Mouse (Mus musculus): ENCODE measurements around the gene Nrxn3. TPM values are rescaled to one million over a fixed set of nuclear protein-coding genes. Genes with fewer than 3 reads are reported as not detected.

The Nrxn3 gene
- total RNA-seq, 2 experiments from 2014 or later = 153 to 159 TPM

- intact Hi-C loops (cut with DNase I) = no loop called here
These were observed 79.0 kb downstream of the Nrxn3 start for GRCm38 (mm10) chr12:88801656-88802007.

GRCm38 (mm10) chr12:88808947-88809346 lies 86.3 kb downstream of the Nrxn3 start:
- no peak for DNase-seq
- intact Hi-C loops (cut with DNase I) = no loop called here

More at GRCm38 (mm10) chr12:88801656-88802007, 79.0 kb downstream of the Nrxn3 start:
- no peak for DNase-seq

DNA sequence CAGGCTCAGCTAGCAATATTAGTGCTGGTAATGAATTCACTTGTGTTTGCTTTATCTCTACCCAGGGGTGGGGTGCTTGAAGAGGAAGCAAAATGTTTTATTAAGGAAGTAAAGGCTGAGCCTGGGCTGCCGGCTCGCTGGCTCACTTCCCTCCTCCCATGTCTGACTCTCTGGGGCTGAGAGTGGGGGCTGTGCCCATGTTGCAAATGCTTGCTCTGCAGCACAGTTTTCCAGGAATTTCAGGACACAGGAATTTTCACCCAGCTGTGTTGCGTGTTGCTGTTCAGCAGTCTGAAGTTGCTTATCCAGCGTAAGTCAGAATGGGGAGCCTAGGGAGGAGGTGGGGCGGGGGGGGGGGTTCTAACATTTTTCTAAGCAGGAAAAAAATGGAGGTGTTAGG lies 89.5 kb downstream of the Nrxn3 start:
- intact Hi-C loops (cut with DNase I) = no loop called here
- no peak for DNase-seq

DNA sequence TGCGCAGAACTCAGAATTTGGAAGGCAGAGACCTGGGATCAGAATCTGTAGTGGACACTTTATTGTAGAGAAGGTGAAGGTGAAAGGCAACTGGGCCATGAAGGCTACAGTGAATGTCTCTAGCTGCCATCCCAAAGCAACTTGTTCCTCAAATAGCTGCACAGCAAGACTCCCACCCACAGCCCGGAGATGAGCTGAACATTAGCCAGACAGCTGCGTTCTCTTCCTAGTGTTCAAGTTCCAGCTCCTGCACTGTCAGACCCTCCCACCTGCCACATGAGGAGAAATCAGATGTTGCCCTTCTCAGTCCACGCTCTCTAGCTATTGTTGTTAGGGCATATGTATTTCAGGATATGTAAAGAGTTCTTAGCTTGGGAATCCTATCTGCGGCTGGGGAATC lies 94.2 kb downstream of the Nrxn3 start:
- intact Hi-C loops (cut with DNase I) = no loop called here
- DNase-seq = no peak

DNA sequence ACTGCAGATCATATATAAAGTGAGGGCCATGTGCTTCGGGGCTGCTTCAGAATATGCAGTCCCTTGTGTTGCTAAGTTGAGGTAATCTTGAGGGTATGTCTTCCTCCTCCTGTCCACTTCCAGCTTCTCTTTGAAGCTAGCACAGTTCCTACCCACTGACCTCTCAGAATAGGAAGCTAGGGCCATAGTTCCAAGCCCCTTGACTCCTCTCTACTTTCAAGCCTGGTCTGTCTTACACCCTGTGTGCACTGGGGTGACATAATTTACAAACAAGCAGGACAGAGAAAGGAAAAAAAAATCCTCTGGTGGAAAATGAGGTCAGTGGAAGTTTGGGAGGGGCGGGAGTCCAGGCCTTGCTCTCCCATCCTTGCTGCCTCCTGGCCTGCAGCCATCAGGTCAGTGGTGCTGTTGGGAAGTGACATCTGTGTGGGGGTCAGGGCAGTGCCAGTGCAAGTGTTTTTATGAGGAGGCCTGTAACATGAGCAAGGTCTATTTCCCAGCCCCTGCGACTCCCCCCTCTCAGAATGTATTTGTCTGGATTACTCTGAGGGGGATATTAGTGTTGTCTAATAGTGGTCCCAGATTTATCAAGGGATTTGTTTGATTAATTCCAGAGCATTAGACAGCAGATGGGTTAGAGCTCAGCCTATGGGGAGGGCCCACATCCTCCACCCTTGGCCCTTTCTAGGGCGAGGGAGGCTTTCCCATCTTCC lies 96.1 kb downstream of the Nrxn3 start:
- intact Hi-C loops (cut with DNase I) = no loop called here
- DNase-seq = peak; percentile 61

- intact Hi-C loops (cut with DNase I) = no loop called here
- no peak for DNase-seq
These were observed 96.6 kb downstream of the Nrxn3 start for GRCm38 (mm10) chr12:88819335-88819709.

DNA sequence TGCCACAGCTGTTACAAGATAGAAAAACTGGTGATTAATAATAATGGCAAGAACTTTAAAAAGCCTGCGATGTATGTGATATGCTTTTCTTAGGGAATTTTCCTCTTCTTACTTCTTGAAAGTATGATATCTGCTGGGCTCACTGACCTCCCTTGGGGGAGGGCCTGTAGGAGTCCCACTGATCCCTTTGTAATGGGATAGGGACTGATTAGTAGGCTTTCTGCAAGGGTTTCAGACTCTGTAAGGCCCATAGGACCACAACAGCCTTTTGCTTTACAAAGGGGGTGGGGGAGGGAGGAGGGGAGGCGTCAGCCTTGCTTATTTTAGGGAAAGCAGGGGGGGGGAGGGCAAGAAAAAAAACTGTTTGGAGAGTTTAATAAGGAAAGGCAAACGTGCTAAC lies 97.5 kb downstream of the Nrxn3 start:
- intact Hi-C loops (cut with DNase I) = no loop called here
- no peak for DNase-seq

DNA sequence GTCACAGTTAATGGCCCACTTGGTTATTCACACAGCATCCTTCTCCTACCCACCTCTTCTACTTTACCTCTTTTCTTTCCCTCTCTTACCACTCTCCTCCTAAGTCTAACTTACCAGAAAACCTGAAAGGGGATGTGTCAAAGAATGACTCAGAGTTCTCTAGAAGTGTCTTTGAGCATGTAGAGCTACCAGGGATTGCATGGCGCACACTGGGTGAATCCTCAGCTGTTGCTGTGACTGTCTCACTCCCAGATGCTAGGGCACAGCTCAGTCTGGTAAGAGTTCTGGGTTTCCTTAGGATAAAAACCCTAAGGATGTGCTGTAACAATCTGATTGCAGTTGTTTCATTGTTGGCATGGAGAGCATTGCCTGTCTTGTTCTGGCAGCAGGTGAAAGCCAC lies 108.2 kb downstream of the Nrxn3 start:
- DNase-seq = no peak
- intact Hi-C loops (cut with DNase I) = no loop called here

DNA sequence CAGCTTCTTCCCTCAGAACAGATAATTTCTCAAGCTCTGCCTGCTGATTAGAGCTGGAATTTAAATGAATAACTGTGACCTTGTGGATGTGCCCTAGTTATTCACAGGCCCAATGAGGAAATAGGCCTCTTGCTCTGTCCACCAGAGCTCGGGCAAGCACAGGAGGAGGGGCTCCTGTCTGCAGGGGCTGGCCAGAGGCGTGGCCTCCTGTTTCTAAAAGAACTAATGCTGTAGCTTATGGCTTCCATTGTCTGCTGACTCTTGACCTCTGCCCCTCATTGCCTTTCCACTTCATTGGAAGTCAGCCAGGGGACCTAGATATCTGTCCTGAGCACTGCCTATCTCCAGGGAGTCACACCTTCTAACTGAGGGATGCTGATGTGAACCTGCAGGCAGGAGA lies 113.1 kb downstream of the Nrxn3 start:
- DNase-seq = no peak

DNA sequence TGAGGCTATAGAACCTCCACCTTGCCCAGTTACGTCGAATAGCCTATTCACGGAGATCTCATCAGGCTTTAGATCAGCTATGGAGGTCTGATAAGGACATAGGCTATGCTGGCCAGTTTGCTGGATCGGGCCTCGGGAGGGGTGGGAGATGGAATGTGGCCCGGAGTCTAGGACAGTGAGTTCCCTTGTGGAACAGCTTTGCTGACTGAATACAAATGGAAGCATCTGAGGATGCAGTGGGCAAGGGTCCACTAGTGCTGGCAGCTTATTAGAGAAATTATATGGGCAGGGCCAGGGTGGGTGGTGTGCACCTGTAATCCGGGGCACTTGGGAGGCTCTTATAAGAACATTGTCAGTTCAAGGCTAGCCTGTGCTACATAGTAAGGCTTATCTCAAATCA lies 117.0 kb downstream of the Nrxn3 start:
- no peak for DNase-seq
- intact Hi-C loops (cut with DNase I) = no loop called here

More for the DNA sequence above, 113.1 kb downstream of the Nrxn3 start:
- intact Hi-C loops (cut with DNase I) = no loop called here

DNA sequence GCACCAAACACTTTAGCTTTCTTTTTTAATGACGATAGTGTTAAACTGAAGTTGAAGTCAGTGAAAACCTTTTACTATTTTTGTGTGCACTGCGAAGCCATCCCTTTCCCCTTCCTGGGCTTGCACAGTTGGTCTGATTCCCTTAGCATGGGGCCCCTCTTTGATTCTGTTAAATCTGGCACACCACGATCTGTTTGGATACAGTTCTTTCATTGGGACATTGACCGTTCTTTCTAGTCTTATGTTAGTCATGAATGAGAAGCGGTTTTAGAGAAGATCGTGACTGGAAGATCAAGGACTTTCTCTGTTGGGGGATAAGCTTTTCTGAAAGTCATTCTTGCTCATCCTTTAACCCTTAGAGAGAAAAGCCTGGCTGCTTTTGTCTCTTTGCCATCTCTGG lies 118.7 kb downstream of the Nrxn3 start:
- intact Hi-C loops (cut with DNase I) = no loop called here
- no peak for DNase-seq

GRCm38 (mm10) chr12:88850400-88851179 lies 127.9 kb downstream of the Nrxn3 start:
- intact Hi-C loops (cut with DNase I) = loop anchor here (10.0 kb wide), 1 partner anchor 126 kb away; the partner anchor contains the start of gene Nrxn3
- peak; percentile 51 for DNase-seq

- peak; percentile 62 for DNase-seq
- intact Hi-C loops (cut with DNase I) = loop anchor here (10.0 kb wide), 1 partner anchor 129 kb away; the partner anchor contains the start of gene Nrxn3
These were observed 131.4 kb downstream of the Nrxn3 start for GRCm38 (mm10) chr12:88854039-88854438.

DNA sequence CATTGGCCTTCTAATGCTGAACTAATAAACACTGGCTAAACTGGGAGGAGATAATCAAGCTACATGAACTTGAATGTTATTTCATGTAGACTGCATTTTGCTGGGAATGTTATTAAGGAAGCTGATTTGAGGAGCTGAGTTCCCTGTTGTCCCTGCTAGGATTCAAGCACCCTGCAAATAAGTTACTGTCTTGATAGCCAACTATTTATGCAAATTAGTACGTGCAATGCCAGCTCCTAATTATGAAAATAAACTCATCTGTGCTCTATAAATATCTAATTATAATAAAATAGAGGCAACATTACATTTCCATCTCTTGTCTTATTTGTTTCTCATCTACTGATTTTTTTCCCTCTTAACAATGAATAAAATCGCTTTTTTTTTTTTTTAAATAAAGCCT lies 135.0 kb downstream of the Nrxn3 start:
- intact Hi-C loops (cut with DNase I) = loop anchor here (10.0 kb wide), 1 partner anchor 133 kb away; the partner anchor contains the start of gene Nrxn3
- DNase-seq = no peak

DNA sequence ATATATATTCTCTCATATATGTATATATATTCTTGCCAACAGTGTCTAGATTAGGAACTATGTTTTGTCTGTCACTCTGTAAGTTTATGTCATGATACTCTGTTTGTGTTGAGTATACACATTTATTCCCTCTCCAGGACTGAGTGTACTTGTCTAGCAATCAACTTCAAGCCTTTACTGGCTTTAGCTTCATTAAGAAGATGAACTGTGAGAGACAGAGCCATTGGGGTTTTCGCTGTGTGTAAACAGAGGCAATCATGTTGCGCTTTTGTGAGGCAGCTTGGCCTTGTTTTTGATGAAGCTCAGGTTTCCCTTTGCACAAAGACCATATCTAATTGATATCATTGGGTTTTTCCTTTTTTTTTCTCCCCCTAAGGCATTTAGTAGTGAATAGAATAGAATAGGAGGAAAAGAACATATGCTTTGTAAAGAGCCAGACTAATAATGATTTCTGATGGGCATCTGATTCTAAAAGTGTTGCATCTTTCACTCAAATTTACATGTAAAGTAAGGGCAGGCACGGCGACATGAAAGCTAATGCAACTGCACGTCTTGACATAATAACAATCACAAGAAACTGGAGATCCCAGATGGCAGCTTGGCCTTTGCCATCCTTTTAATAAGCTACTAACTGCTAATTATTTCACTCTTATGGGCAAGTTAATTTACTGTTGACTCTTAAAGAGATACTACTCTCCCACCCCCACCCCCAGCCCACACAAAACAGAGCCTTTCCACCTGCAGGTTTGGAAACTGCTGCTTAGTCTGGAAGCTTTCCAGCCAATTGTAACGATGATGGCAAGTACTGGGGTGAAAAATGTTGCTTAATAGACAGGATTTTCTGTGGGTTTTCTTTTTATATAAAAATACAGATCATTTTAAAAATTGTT lies 137.0 kb downstream of the Nrxn3 start:
- peak; percentile 51 for DNase-seq
- intact Hi-C loops (cut with DNase I) = loop anchor here (10.0 kb wide), 1 partner anchor 135 kb away; the partner anchor contains the start of gene Nrxn3

GRCm38 (mm10) chr12:88860397-88860796 lies 137.7 kb downstream of the Nrxn3 start:
- no peak for DNase-seq
- intact Hi-C loops (cut with DNase I) = no loop called here

DNA sequence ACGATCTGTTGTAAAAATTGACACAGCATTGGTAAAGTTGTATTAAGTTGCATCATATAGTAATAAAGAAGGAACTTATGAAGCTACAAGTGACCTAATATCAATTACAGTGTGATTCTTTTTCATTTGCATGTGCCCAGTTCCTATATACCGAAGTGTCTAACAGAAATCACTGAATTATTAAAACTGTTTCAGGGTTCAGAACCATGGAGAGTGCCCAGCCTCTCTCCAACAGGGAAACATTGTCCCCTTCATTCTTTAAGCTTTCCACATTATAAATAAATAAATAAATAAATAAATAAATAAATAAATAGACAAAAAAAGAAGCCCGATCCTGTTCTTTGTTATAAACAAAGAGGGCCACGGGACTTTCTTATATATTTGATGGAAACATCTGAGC lies 140.4 kb downstream of the Nrxn3 start:
- intact Hi-C loops (cut with DNase I) = no loop called here
- DNase-seq = no peak

DNA sequence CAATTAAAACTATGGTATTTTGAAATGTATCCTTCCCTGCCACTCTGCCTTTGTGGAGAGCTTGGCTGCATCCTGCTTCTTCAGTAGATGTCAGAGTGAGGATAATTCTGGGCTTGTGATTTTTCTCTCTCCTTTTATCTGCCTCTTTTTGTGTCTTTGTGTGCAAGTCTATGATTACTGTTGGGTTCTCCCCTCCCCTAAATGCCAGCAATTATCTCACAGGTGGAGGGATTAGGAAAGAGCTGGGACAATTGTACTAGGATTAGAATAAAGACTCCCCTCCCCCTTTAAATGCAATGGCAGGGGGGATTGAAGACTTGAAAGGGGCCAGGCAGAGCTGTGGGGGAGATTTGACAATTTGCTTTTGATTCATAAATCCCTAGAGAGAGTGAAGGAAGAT lies 145.6 kb downstream of the Nrxn3 start:
- intact Hi-C loops (cut with DNase I) = no loop called here
- no peak for DNase-seq

DNA sequence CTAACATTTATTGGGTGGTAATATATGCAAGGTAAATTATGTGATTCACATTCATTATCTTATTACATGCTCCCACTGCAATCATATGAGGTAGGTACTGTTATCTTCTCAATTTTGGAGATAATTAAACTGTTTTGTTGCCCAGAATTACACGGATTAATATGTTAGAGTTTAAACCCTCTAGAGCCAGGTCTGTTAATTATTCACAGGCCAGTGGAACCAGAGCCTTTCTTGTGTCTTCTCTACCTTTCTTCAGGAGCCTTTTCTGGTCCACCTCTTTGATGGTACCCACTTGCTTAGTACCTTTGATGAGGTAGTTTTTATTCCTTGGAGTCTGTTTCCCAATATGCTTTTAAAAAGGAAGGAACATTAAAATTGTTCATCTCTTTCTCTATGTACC lies 174.7 kb downstream of the Nrxn3 start:
- intact Hi-C loops (cut with DNase I) = no loop called here
- no peak for DNase-seq

DNA sequence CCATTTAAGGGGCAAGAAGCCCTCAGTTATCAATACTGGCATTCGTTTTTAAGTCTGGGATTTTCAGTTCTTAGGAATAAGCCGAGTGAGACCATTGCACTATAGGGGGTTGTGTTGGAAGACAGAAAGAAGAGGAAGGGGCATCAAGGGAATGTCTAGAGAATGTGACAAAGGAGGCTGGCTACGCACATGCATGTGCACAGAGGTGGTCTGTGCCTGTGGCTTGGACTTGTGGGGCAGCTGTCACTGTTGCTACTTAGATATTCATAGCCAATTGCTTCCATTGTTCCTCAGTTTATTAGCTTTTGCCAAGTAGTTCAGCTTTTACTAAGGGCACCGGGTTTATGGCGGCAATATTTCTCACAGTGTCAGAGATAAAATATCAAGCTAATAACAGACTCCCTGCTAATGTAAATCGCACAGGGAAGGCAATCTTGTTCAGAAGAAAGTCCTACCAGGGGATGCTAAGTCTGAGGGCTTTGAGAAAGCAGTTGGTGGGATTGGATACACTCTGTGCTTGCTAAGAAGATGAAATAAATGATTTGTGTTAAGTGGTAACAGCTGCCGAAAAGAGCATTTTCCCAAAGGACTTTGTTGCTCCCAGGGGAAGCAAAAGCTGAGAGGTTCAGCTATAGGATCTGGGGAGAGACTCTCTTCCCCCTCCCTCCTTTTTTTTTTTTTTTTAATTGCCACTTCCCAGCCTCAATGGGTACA lies 177.5 kb downstream of the Nrxn3 start:
- no peak for DNase-seq
- intact Hi-C loops (cut with DNase I) = no loop called here

DNA sequence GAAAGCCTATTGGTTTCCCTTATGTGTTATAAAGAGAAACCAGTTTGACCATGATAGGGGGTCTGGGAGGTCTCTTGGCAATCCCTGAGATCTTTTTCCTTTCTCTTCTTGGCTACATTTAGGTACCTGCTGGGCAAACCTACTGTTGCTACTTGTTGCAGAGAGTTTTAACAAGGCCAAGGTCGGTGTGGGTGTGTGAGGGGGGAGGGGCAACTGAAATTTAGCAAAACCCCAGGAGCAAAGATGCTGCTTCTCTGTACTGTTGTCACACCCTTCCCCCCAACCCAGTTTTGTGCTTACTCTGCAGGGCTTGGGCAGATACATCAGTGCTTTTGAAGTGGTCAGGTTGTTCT lies 178.0 kb downstream of the Nrxn3 start:
- intact Hi-C loops (cut with DNase I) = no loop called here
- DNase-seq = peak; percentile 11

All from left cerebral cortex, postnatal 4 days (tissue).